Mouse (Mus musculus) ovary, adult 18-20 months (tissue): ENCODE data around the gene Ppp1r10.
"Not testable (repeated sequence)": the region's sequence is repeated elsewhere in the genome, so short reads cannot be mapped to it uniquely, and the experiment has no call there.

Experiments
- DNase-seq: peaks from one replicate; pipeline ENCODE4 v3.0.0; 2022; ENCODE audit warnings: low spot score, mixed read lengths

Ppp1r10 gene

GRCm38 (mm10) chr17:35930627-35931026, 14.4 kb downstream of the Ppp1r10 start:
- DNase-seq, result no peak

GRCm38 (mm10) chr17:35932608-35933007, 16.4 kb downstream of the Ppp1r10 start:
- no peak for DNase-seq

GRCm38 (mm10) chr17:35935763-35936162, 19.5 kb downstream of the Ppp1r10 start:
- not testable (repeated sequence) for DNase-seq

GRCm38 (mm10) chr17:35937700-35938348, 21.6 kb downstream of the Ppp1r10 start:
- DNase-seq, result no peak

- no peak for DNase-seq
These were observed 22.9 kb downstream of the Ppp1r10 start for GRCm38 (mm10) chr17:35939108-35939507.

- no peak for DNase-seq
These were observed 23.7 kb downstream of the Ppp1r10 start for GRCm38 (mm10) chr17:35939941-35940340.

GRCm38 (mm10) chr17:35950946-35951345, 34.7 kb downstream of the Ppp1r10 start:
- DNase-seq, result not testable (repeated sequence)

- DNase-seq, result not testable (repeated sequence)
These were observed 36.3 kb downstream of the Ppp1r10 start for GRCm38 (mm10) chr17:35952559-35952958.

- no peak for DNase-seq
These were observed 38.4 kb downstream of the Ppp1r10 start for GRCm38 (mm10) chr17:35954665-35955064.

GRCm38 (mm10) chr17:35958533-35959223, 42.4 kb downstream of the Ppp1r10 start:
- DNase-seq, result no peak

- DNase-seq, result no peak
These were observed 47.0 kb downstream of the Ppp1r10 start for GRCm38 (mm10) chr17:35963279-35963678.

- no peak for DNase-seq
These were observed 51.4 kb downstream of the Ppp1r10 start for GRCm38 (mm10) chr17:35967621-35968020.

- peak; percentile 95 for DNase-seq
These were observed 53.5 kb downstream of the Ppp1r10 start, which contains the start of gene Abcf1 for GRCm38 (mm10) chr17:35969418-35970389. TSS of gene Abcf1 (minus strand) at chr17:35969761.

- DNase-seq, result no peak
These were observed 55.9 kb downstream of the Ppp1r10 start for GRCm38 (mm10) chr17:35972131-35972530.

- DNase-seq, result peak; percentile 75
These were observed 62.7 kb downstream of the Ppp1r10 start for GRCm38 (mm10) chr17:35978811-35979400.

GRCm38 (mm10) chr17:35979401-35980362, 63.4 kb downstream of the Ppp1r10 start, which contains the start of the genes Gnl1 and Prr3:
TSS of gene Gnl1 (plus strand) at chr17:35979851.
TSS of gene Prr3 (minus strand) at chr17:35980236.
- DNase-seq, result peak; percentile 84

GRCm38 (mm10) chr17:35980363-35980754, 64.1 kb downstream of the Ppp1r10 start:
- peak; percentile 49 for DNase-seq

- no peak for DNase-seq
These were observed 65.5 kb downstream of the Ppp1r10 start for GRCm38 (mm10) chr17:35981776-35982175.
